Mouse (Mus musculus): Measurements from ENCODE around the gene Tcf7. TPM values are rescaled to one million over a fixed set of nuclear protein-coding genes. Genes with fewer than 3 reads are reported as not detected.
A peak's percentile ranks its signal among the peaks of the same experiment; 100 is the strongest.

The Tcf7 gene
- 1 to 10 TPM in 1 of 2 experiments, under 1 TPM in 1; 0.55 to 6.6 TPM for total RNA-seq (2021)
- long read RNA-seq, experiment 1, result 0 reads
- long read RNA-seq, experiment 2, result 0 reads

GRCm38 (mm10) chr11:52282774-52283595, at the start of gene Tcf7:
Tcf7 (minus strand) TSS chr11:52283014.
- peak; percentile 40 to 47 for DNase-seq

GRCm38 (mm10) chr11:52327313-52327712, 44.5 kb upstream of the Tcf7 start:
- no peak for DNase-seq

GRCm38 (mm10) chr11:52324442-52325367, 41.9 kb upstream of the Tcf7 start:
- no peak for DNase-seq

GRCm38 (mm10) chr11:52321540-52321939, 38.7 kb upstream of the Tcf7 start:
- DNase-seq, result no peak

GRCm38 (mm10) chr11:52320529-52320928, 37.7 kb upstream of the Tcf7 start:
- DNase-seq, result no peak

GRCm38 (mm10) chr11:52319664-52320063, 36.9 kb upstream of the Tcf7 start:
- no peak for DNase-seq

GRCm38 (mm10) chr11:52318445-52318844, 35.6 kb upstream of the Tcf7 start:
- DNase-seq, result no peak

GRCm38 (mm10) chr11:52314102-52314793, 31.4 kb upstream of the Tcf7 start:
- DNase-seq, result no peak

GRCm38 (mm10) chr11:52310709-52311108, 27.9 kb upstream of the Tcf7 start:
- no peak for DNase-seq

- DNase-seq, result no peak
These were observed 26.7 kb upstream of the Tcf7 start for GRCm38 (mm10) chr11:52309487-52309886.

GRCm38 (mm10) chr11:52306431-52306830, 23.6 kb upstream of the Tcf7 start:
- no peak for DNase-seq

GRCm38 (mm10) chr11:52305266-52305665, 22.5 kb upstream of the Tcf7 start:
- no peak for DNase-seq

GRCm38 (mm10) chr11:52302668-52303067, 19.9 kb upstream of the Tcf7 start:
- DNase-seq, result no peak

- no peak for DNase-seq
These were observed 16.9 kb upstream of the Tcf7 start for GRCm38 (mm10) chr11:52299687-52300086.

- DNase-seq, result no peak
These were observed 16.1 kb upstream of the Tcf7 start for GRCm38 (mm10) chr11:52298955-52299354.

GRCm38 (mm10) chr11:52297352-52297751, 14.5 kb upstream of the Tcf7 start:
- DNase-seq, result peak; percentile 68 to 85

- DNase-seq, result no peak
These were observed 11.3 kb upstream of the Tcf7 start for GRCm38 (mm10) chr11:52294103-52294502.

- no peak for DNase-seq
These were observed 10.1 kb upstream of the Tcf7 start for GRCm38 (mm10) chr11:52292894-52293293.

- no peak for DNase-seq
These were observed 9.5 kb upstream of the Tcf7 start for GRCm38 (mm10) chr11:52292346-52292745.

GRCm38 (mm10) chr11:52286958-52287305, 4.1 kb upstream of the Tcf7 start:
- DNase-seq, result no peak

- no peak for DNase-seq
These were observed 3.6 kb upstream of the Tcf7 start for GRCm38 (mm10) chr11:52286301-52286957.
